Mouse (Mus musculus): ENCODE data around the gene 6430571L13Rik.

Gene 6430571L13Rik

DNA sequence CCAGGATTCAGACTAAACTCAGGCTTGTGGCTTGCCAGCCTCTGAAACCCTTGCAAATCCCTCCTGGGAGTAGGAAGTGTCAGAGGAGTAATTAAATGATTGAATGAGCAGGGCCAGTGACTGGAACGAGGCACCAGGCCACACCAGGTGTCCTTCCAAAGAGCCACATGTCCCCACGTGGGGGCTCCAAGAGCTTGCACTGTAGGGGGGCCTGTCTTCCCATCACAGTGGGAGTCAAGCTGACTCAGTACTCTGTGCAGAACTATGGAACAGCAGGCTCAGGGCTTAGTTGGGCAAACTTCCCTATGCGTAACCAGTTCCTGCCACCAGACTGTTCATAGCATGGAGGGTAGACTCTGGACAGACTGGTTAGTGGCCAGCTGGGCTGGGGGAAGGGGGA, 44.0 kb downstream of the 6430571L13Rik start:
- no peak for DNase-seq (ENCODE audit: low spot score)

DNA sequence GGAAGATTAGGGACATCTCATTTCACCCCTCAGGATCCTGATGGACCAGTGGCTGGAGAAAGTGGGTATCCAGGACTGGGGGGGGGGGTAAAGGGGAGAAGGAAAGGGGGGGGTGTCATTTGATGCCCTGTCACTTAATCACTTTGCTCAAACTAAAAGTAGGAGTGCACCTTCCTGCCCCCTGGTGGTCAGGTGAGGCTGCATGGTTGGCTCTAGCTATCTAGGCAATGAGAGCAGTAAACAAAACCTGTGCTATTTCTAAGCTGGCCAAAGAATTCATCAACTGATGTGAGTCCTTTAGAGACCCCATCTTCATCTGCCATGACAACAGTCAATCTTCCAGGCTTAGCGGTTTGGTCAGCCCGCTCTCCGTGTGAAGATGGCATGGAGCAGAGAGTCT, 46.3 kb downstream of the 6430571L13Rik start:
- no peak for DNase-seq (ENCODE audit: low spot score)

DNA sequence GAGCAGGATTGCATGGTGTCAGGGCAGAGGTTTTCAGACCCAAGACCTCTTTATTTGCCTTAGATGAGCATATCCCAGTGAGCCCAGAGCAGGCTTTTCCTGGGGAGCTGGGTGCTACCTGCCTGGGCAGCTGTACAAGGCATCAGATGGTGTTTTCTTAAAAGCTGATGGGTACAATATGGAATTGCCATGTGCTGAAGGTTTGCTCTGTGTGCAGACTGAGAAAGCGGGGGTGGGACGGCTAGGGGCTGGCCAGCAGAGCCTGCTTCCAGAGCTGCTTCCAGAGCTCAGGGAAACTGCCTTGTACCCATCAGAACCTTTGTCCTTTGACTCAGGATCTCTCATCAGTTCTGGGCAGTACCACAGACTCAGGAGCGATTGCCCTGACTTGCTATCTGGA, 47.3 kb downstream of the 6430571L13Rik start:
- no peak for DNase-seq (ENCODE audit: low spot score)

GRCm38 (mm10) chr9:107388263-107388662, 47.9 kb downstream of the 6430571L13Rik start:
- DNase-seq (ENCODE audit: low spot score) = no peak

- DNase-seq (ENCODE audit: low spot score) = no peak
Observed at GRCm38 (mm10) chr9:107396397-107396796, 56.0 kb downstream of the 6430571L13Rik start.

GRCm38 (mm10) chr9:107398968-107399367, 58.6 kb downstream of the 6430571L13Rik start:
- DNase-seq (ENCODE audit: low spot score) = no peak

- no peak for DNase-seq (ENCODE audit: low spot score)
Observed at GRCm38 (mm10) chr9:107399491-107399971, 59.1 kb downstream of the 6430571L13Rik start, which contains the start of gene Cacna2d2. TSS of gene Cacna2d2 (plus strand) at chr9:107399612.

- no peak for DNase-seq (ENCODE audit: low spot score)
Observed at GRCm38 (mm10) chr9:107400060-107400511, 59.7 kb downstream of the 6430571L13Rik start.

- no peak for DNase-seq (ENCODE audit: low spot score)
Observed at GRCm38 (mm10) chr9:107400666-107401285, 60.4 kb downstream of the 6430571L13Rik start.

Data from urinary bladder, postnatal 10 days (tissue).